Mouse (Mus musculus) CH12.LX (cell line): Measurements from ENCODE around the gene Entpd1. TPM values are rescaled to one million over a fixed set of nuclear protein-coding genes. Genes with fewer than 3 reads are reported as not detected.

Experiments used
- DNase-seq: peaks from one replicate; pipeline ENCODE4 v3.0.0-alpha.2; 2013; ENCODE audit errors: extremely low read depth
- H3K27ac ChIP-seq: 2 replicates; pipeline ENCODE4 v1.5.1; 2012; ENCODE audit warnings: low read depth, mild to moderate bottlenecking, control low read depth, moderate library complexity; ENCODE audit not compliant: insufficient read depth
- H3K27me3 ChIP-seq: replicated peaks from 2 replicates; pipeline ENCODE3; 2012; ENCODE audit warnings: inconsistent platforms
- H3K36me3 ChIP-seq, 2 experiments: replicated peaks in 1 of 2; 2 replicates each; pipeline versions ENCODE3 to v1.6.1; 2012; ENCODE audit warnings: inconsistent platforms in 1 of 2, low read length in 1 of 2, mild to moderate bottlenecking in 1 of 2, mixed read lengths in 1 of 2, moderate library complexity in 1 of 2; ENCODE audit not compliant: control insufficient read depth in 1 of 2, insufficient read depth in 1 of 2
- H3K4me1 ChIP-seq, 2 experiments: 2 replicates each; pipeline ENCODE4 v1.6.1; 2012; ENCODE audit warnings: inconsistent platforms in 1 of 2, moderate library complexity in 1 of 2; ENCODE audit not compliant: insufficient read depth in 2 of 2, control insufficient read depth in 1 of 2
- H3K4me2 ChIP-seq: 2 replicates; pipeline ENCODE4 v1.6.1; 2012; ENCODE audit warnings: low read depth, mild to moderate bottlenecking, control low read depth; ENCODE audit not compliant: poor library complexity, insufficient read depth, severe bottlenecking
- H3K4me3 ChIP-seq, 3 experiments: fragments of 150-350 bp in 1 of 3; sonication (generic) in 1 of 3; replicated peaks in 1 of 3; 2 replicates each; pipeline versions ENCODE3 to v1.5.1; 2011 to 2012; ENCODE audit warnings: low read depth in 2 of 3, low read length in 2 of 3, mild to moderate bottlenecking in 2 of 3, moderate library complexity in 2 of 3, control low read depth in 1 of 3, improper control_type of control experiment in 1 of 3, inconsistent platforms in 1 of 3, mixed read lengths in 1 of 3; ENCODE audit not compliant: poor library complexity in 1 of 3
- H3K79me2 ChIP-seq: replicated peaks from 2 replicates; pipeline ENCODE4 v1.6.1; 2012; ENCODE audit warnings: mild to moderate bottlenecking, moderate library complexity; ENCODE audit not compliant: control insufficient read depth, poor library complexity, insufficient read depth, severe bottlenecking; ENCODE audit errors: extremely low read depth
- H3K9ac ChIP-seq: 2 replicates; pipeline ENCODE4 v1.6.1; 2012; ENCODE audit warnings: low read depth, mild to moderate bottlenecking, control low read depth, moderate library complexity; ENCODE audit not compliant: insufficient read depth
- H3K9me3 ChIP-seq: replicated peaks from 2 replicates; pipeline ENCODE3; 2012; ENCODE audit warnings: low read length, inconsistent platforms, mixed read lengths
- BHLHE40 ChIP-seq: IDR thresholded peaks from 2 replicates; pipeline ENCODE4 v1.6.1; 2011; ENCODE audit warnings: mild to moderate bottlenecking, low read depth, low read length, improper control_type of control experiment
- E2F4 ChIP-seq: IDR thresholded peaks from 2 replicates; pipeline ENCODE4 v1.6.1; 2011; ENCODE audit warnings: low read depth, low read length, improper control_type of control experiment; ENCODE audit not compliant: insufficient replicate concordance
- ELF1 ChIP-seq: IDR thresholded peaks from 2 replicates; pipeline ENCODE4 v1.6.1; 2014; ENCODE audit warnings: low read depth, mild to moderate bottlenecking, inconsistent platforms, low read length, improper control_type of control experiment
- EP300 ChIP-seq: IDR thresholded peaks from 2 replicates; pipeline ENCODE4 v1.6.1; 2011; ENCODE audit warnings: low read length, improper control_type of control experiment
- HCFC1 ChIP-seq: IDR thresholded peaks from 2 replicates; pipeline ENCODE4 v1.6.1; 2012; ENCODE audit warnings: low read depth, mild to moderate bottlenecking, inconsistent platforms, low read length, improper control_type of control experiment
- IRF4 ChIP-seq: IDR thresholded peaks from 2 replicates; pipeline ENCODE4 v1.6.1; 2014; ENCODE audit warnings: low read depth, mild to moderate bottlenecking, inconsistent platforms, low read length, improper control_type of control experiment
- JUN ChIP-seq: IDR thresholded peaks from 2 replicates; pipeline ENCODE4 v1.6.1; 2011; ENCODE audit warnings: low read depth, mild to moderate bottlenecking, low read length, improper control_type of control experiment, moderate library complexity; ENCODE audit not compliant: insufficient read depth
- KAT2A ChIP-seq: IDR thresholded peaks from 2 replicates; pipeline ENCODE4 v1.6.1; 2012; ENCODE audit warnings: low read length, improper control_type of control experiment, inconsistent platforms; ENCODE audit not compliant: insufficient replicate concordance
- MAFK ChIP-seq: IDR thresholded peaks from 2 replicates; pipeline ENCODE4 v1.6.1; 2011; ENCODE audit warnings: low read length, improper control_type of control experiment; ENCODE audit not compliant: insufficient replicate concordance
- MAX ChIP-seq: IDR thresholded peaks from 2 replicates; pipeline ENCODE4 v1.6.1; 2011; ENCODE audit warnings: low read length, improper control_type of control experiment
- MEF2A ChIP-seq: IDR thresholded peaks from 2 replicates; pipeline ENCODE4 v1.6.1; 2014; ENCODE audit warnings: low read depth, mild to moderate bottlenecking, inconsistent platforms, low read length, improper control_type of control experiment, borderline replicate concordance
- MXI1 ChIP-seq: IDR thresholded peaks from 2 replicates; pipeline ENCODE4 v1.6.1; 2011; ENCODE audit warnings: mild to moderate bottlenecking, low read depth, low read length, improper control_type of control experiment
- MYC ChIP-seq: IDR thresholded peaks from 2 replicates; pipeline ENCODE4 v1.6.1; 2011; ENCODE audit warnings: low read depth, mild to moderate bottlenecking, improper control_type of control experiment, low read length
- PAX5 ChIP-seq: IDR thresholded peaks from 2 replicates; pipeline ENCODE4 v1.6.1; 2012; ENCODE audit warnings: low read length, inconsistent platforms, mixed read lengths
- POLR2A ChIP-seq: IDR thresholded peaks from 2 replicates; pipeline ENCODE4 v1.6.1; 2011; ENCODE audit warnings: low read depth, mild to moderate bottlenecking, improper control_type of control experiment, low read length
- POLR2AphosphoS2 ChIP-seq: IDR thresholded peaks from 2 replicates; pipeline ENCODE4 v1.6.1; 2011; ENCODE audit warnings: low read depth, low read length, improper control_type of control experiment
- SIN3A ChIP-seq: IDR thresholded peaks from 2 replicates; pipeline ENCODE4 v1.6.1; 2012; ENCODE audit warnings: low read length, improper control_type of control experiment, inconsistent platforms
- UBTF ChIP-seq: IDR thresholded peaks from 2 replicates; pipeline ENCODE4 v1.6.1; 2012; ENCODE audit warnings: low read depth, mild to moderate bottlenecking, inconsistent platforms, low read length, improper control_type of control experiment, moderate library complexity
- USF1 ChIP-seq: IDR thresholded peaks from 2 replicates; pipeline ENCODE4 v1.6.1; 2014; ENCODE audit warnings: low read depth, mild to moderate bottlenecking, inconsistent platforms, low read length, improper control_type of control experiment
- USF2 ChIP-seq: conservative IDR thresholded peaks from 2 replicates; pipeline ENCODE4 v1.6.1; 2011; ENCODE audit warnings: low read depth, low read length, improper control_type of control experiment
- dilution Hi-C: fragments of 300-500 bp; cut with MboI; formaldehyde crosslinking; loops from 2 replicates; pipeline ENCODE4 v1.14.3; 2020; ENCODE audit warnings: low sequenced_read_pairs; ENCODE audit not compliant: extremely low pct_unique_long_range_greater_than_20kb, extremely low pct_ligation_motif_present
- in situ Hi-C: fragments of 300-500 bp; cut with MboI; formaldehyde crosslinking; loops from 3 replicates; pipeline ENCODE4 v1.14.3; 2019; ENCODE audit warnings: low sequenced_read_pairs, low pct_ligation_motif_present, low pct_unique_long_range_greater_than_20kb, mixed read lengths
- polyA plus RNA-seq: library from polyadenylated mRNA; unstranded; fragments of >175 nt; gene quantifications from 2 replicates; pipeline ENCODE4 v1.2.1, GENCODE M21; 2012; ENCODE audit warnings: low read depth; ENCODE audit not compliant: insufficient read length
- total RNA-seq, 2 experiments: library from RNA; depleted of rRNA; stranded (reverse); fragments of 300-350 nt in 1 of 2; fragments of >200 nt in 1 of 2; gene quantifications; 2 replicates each; pipeline ENCODE4 v1.2.3; 2012 to 2014

The Entpd1 gene
- total and polyA plus RNA-seq, 3 experiments, result 14.7 to 21.2 (median 19.5) TPM

DNA sequence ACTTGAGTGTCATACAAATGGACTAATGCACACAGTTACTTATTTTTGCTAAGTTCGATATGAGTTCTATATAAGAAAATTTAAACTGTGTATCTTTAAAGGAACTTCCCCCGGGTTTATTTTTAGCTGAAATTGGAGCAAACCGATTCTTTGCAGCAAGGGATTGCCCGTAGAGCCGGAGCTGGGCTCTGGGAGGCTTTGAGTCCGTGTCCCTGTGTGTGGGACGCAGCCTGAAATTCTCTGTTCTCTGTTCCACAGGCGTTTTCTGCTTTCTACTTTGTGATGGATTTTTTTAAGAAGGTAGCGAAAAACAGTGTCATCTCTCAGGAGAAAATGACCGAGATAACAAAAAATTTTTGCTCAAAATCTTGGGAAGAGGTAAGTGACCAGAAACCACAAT, 121.2 kb downstream of the Entpd1 start:
- H3K9me3 ChIP-seq, result no peaks in the 10 kb centered on the region
- H3K27me3 ChIP-seq, result no peaks in the 10 kb centered on the region
- TF ChIP-seq MAFK (no peak), SIN3A (no peak), POLR2AphosphoS2 (no peak), JUN (no peak), MYC (no peak), KAT2A (no peak), POLR2A (no peak), BHLHE40 (no peak), ELF1 (no peak), EP300 (no peak), USF1 (no peak), E2F4 (no peak), MXI1 (no peak), IRF4 (no peak)
- no peaks in the 10 kb centered on the region for H3K79me2 ChIP-seq
- no peak overlapping the region for H3K4me2 ChIP-seq
- dilution Hi-C loops (no loop called here), in situ Hi-C loops (no loop called here)
- H3K4me3 ChIP-seq, result no peak overlapping the region
- H3K4me1 ChIP-seq, result peaks cover 0 to 12% of the 10 kb centered on the region in 2 experiments; a peak in 2 of 4 replicates
- H3K9ac ChIP-seq, result no peak overlapping the region
- no peak for DNase-seq
- peaks cover 35 to 62% of the 10 kb centered on the region in 2 experiments for H3K36me3 ChIP-seq
- no peak overlapping the region for H3K27ac ChIP-seq

DNA sequence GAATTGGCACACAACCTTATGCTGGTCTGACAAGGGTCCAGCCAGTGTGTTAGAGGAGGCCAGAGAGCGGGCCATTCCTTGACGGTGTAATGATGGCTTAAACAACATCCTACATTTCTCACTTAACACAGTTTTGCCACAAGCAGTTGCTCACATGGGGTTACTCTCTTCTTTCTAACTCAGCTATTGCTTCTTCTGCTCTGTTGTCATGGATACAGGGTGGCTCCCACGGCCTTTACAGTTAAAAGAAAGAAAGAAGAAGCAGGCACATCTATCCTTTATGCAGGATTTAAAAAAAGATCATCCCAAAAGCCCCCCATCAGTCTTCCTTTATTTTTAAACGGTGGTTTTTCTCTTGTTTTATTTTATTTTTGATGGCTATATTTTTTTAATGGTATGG, 121.7 kb downstream of the Entpd1 start:
- Histone ChIP-seq H3K4me3 (no peak overlapping the region), H3K27ac (no peak overlapping the region), H3K9me3 (no peaks in the 10 kb centered on the region), H3K79me2 (no peaks in the 10 kb centered on the region), H3K4me2 (no peak overlapping the region), H3K4me1 (peaks cover 0 to 8% of the 10 kb centered on the region in 2 experiments; a peak in 2 of 4 replicates), H3K36me3 (peaks cover 37 to 62% of the 10 kb centered on the region in 2 experiments), H3K27me3 (no peaks in the 10 kb centered on the region), H3K9ac (no peak overlapping the region)
- no peak for TF ChIP-seq IRF4
- no peak for TF ChIP-seq HCFC1
- no peak for TF ChIP-seq UBTF
- TF ChIP-seq PAX5, result no peak
- TF ChIP-seq USF2, result no peak
- no peak for TF ChIP-seq MEF2A
- no peak for TF ChIP-seq MXI1
- TF ChIP-seq MAX, result no peak
- in situ Hi-C loops, result no loop called here
- dilution Hi-C loops, result no loop called here
- DNase-seq, result no peak
